Mouse (Mus musculus) lung, postnatal 0 days (tissue): Measurements from ENCODE around the gene C130050O18Rik. TPM values are rescaled to one million over a fixed set of nuclear protein-coding genes. Genes with fewer than 3 reads are reported as not detected.

Source experiments
- ATAC-seq: fragments of 200-750 bp; cut with Nextera tagmentation; 2 replicates; pipeline ENCODE4 v1.8.0; 2017; ENCODE audit warnings: moderate library complexity
- DNase-seq: peaks from one replicate; pipeline ENCODE4 v3.0.0-alpha.2; 2016; ENCODE audit warnings: low spot score
- H3K27ac ChIP-seq: fragments of 300-500 bp; sonication (generic); 2 replicates; pipeline ENCODE4 v1.5.1; 2014; ENCODE audit warnings: antibody characterized with exemption, mild to moderate bottlenecking, low read length, mixed read lengths
- H3K27me3 ChIP-seq: fragments of 300-500 bp; sonication (generic); replicated peaks from 2 replicates; pipeline ENCODE4 v1.6.1; 2014; ENCODE audit warnings: low read length, mixed read lengths; ENCODE audit not compliant: insufficient read depth
- H3K36me3 ChIP-seq: fragments of 300-500 bp; sonication (generic); 2 replicates; pipeline ENCODE4 v1.6.1; 2014; ENCODE audit warnings: low read length, mixed read lengths; ENCODE audit not compliant: insufficient read depth
- H3K4me1 ChIP-seq: fragments of 300-500 bp; sonication (generic); 2 replicates; pipeline ENCODE4 v1.6.1; 2014; ENCODE audit warnings: antibody characterized with exemption, low read depth, low read length, mixed read lengths; ENCODE audit not compliant: insufficient read depth
- H3K4me2 ChIP-seq: fragments of 300-500 bp; sonication (generic); replicated peaks from 2 replicates; pipeline ENCODE4 v1.6.1; 2014; ENCODE audit warnings: low read depth, mild to moderate bottlenecking, low read length, moderate library complexity, mixed read lengths
- H3K4me3 ChIP-seq: fragments of 300-500 bp; sonication (generic); 2 replicates; pipeline ENCODE4 v1.5.1; 2014; ENCODE audit warnings: low read depth, low read length
- H3K9ac ChIP-seq: fragments of 300-500 bp; sonication (generic); replicated peaks from 2 replicates; pipeline ENCODE4 v1.6.1; 2014; ENCODE audit warnings: low read depth, mild to moderate bottlenecking
- H3K9me3 ChIP-seq: fragments of 300-500 bp; sonication (generic); 2 replicates; pipeline ENCODE4 v1.6.1; 2016; ENCODE audit warnings: low read length, mixed read lengths
- CTCF ChIP-seq: IDR thresholded peaks from 2 replicates; pipeline ENCODE4 v1.5.1; 2016; ENCODE audit warnings: antibody characterized with exemption, mild to moderate bottlenecking
- EP300 ChIP-seq: IDR thresholded peaks from 2 replicates; pipeline ENCODE4 v1.6.1; 2016; ENCODE audit warnings: antibody characterized with exemption, mild to moderate bottlenecking, control low read depth
- WGBS: fragments of 180-500 bp; shearing (Covaris S2); extraction: QIAGEN DNeasy Blood & Tissue Kit; methylation state at CpG from one replicate; pipeline ENCODE4 v1.1.7; 2014; 5-methylcytosine and 5-hydroxymethylcytosine counted together
- polyA plus RNA-seq: library from polyadenylated mRNA; unstranded; fragments of >200 nt; fragmentation: Nextera tagmentation; extraction: Ambion mirVana; gene quantifications from 2 replicates; pipeline ENCODE4 v1.2.1, GENCODE M21; 2015

The C130050O18Rik gene
- polyA plus RNA-seq, 1 experiment from 2014 or later, result 3.3 TPM

GRCm38 (mm10) chr5:139410056-139410455, 5.0 kb downstream of the C130050O18Rik start:
- Histone ChIP-seq H3K27me3 (no peaks in the 10 kb centered on the region), H3K27ac (no peak overlapping the region), H3K9me3 (no peaks in the 10 kb centered on the region), H3K4me3 (no peak overlapping the region), H3K9ac (no peak overlapping the region), H3K4me1 (no peaks in the 10 kb centered on the region), H3K4me2 (no peak overlapping the region), H3K36me3 (no peaks in the 10 kb centered on the region)
- DNase-seq (no peak), ATAC-seq (no peak)
- TF ChIP-seq EP300, result no peak
- TF ChIP-seq CTCF, result no peak
- WGBS, result 86% methylated on average over 4 of the region's 4 CpGs

- no peaks in the 10 kb centered on the region for H3K27me3 ChIP-seq
- H3K27ac ChIP-seq, result no peak overlapping the region
- ATAC-seq (no peak), DNase-seq (no peak)
- WGBS, result 92% methylated on average over 6 of the region's 6 CpGs
- TF ChIP-seq EP300 (no peak), CTCF (no peak)
- no peak overlapping the region for H3K9ac ChIP-seq
- no peak overlapping the region for H3K4me3 ChIP-seq
- H3K4me2 ChIP-seq, result no peak overlapping the region
- no peaks in the 10 kb centered on the region for H3K4me1 ChIP-seq
- H3K9me3 ChIP-seq, result no peaks in the 10 kb centered on the region
- H3K36me3 ChIP-seq, result no peaks in the 10 kb centered on the region
Measured at GRCm38 (mm10) chr5:139411117-139411516, 6.0 kb downstream of the C130050O18Rik start.

- peak; percentile 60 for DNase-seq
Measured at GRCm38 (mm10) chr5:139411665-139412314, 6.7 kb downstream of the C130050O18Rik start.

GRCm38 (mm10) chr5:139413545-139413944, 8.5 kb downstream of the C130050O18Rik start:
- TF ChIP-seq EP300 (no peak), CTCF (no peak)

More at GRCm38 (mm10) chr5:139411665-139412314, 6.7 kb downstream of the C130050O18Rik start:
- no peak overlapping the region for H3K9ac ChIP-seq
- no peaks in the 10 kb centered on the region for H3K4me1 ChIP-seq
- H3K9me3 ChIP-seq, result no peaks in the 10 kb centered on the region
- 60% methylated on average over 15 of the region's 15 CpGs for WGBS
- no peak for ATAC-seq
- no peaks in the 10 kb centered on the region for H3K27me3 ChIP-seq
- no peaks in the 10 kb centered on the region for H3K36me3 ChIP-seq
- H3K4me2 ChIP-seq, result no peak overlapping the region
- TF ChIP-seq EP300 (no peak), CTCF (no peak)
- no peak overlapping the region for H3K4me3 ChIP-seq
- no peak overlapping the region for H3K27ac ChIP-seq

GRCm38 (mm10) chr5:139415001-139415400, 9.9 kb downstream of the C130050O18Rik start:
- no peak overlapping the region for H3K27ac ChIP-seq
- WGBS, result 84% methylated on average over 5 of the region's 5 CpGs
- TF ChIP-seq EP300, result no peak
- TF ChIP-seq CTCF, result no peak
- H3K4me2 ChIP-seq, result no peak overlapping the region
- no peak for DNase-seq
- H3K9me3 ChIP-seq, result no peaks in the 10 kb centered on the region
- no peak for ATAC-seq
- no peaks in the 10 kb centered on the region for H3K27me3 ChIP-seq
- no peak overlapping the region for H3K4me3 ChIP-seq
- H3K9ac ChIP-seq, result no peak overlapping the region
- H3K4me1 ChIP-seq, result peaks cover 5% of the 10 kb centered on the region; the same call in 1 of the 2 replicates
- no peaks in the 10 kb centered on the region for H3K36me3 ChIP-seq

More at GRCm38 (mm10) chr5:139413545-139413944, 8.5 kb downstream of the C130050O18Rik start:
- DNase-seq (no peak), ATAC-seq (no peak)
- 91% methylated on average over 4 of the region's 4 CpGs for WGBS
- Histone ChIP-seq H3K27me3 (no peaks in the 10 kb centered on the region), H3K36me3 (no peaks in the 10 kb centered on the region), H3K4me2 (no peak overlapping the region), H3K9ac (no peak overlapping the region), H3K4me1 (peaks cover 1% of the 10 kb centered on the region; the same call in 1 of the 2 replicates), H3K9me3 (no peaks in the 10 kb centered on the region), H3K4me3 (no peak overlapping the region), H3K27ac (no peak overlapping the region)

- no peak for DNase-seq
- Histone ChIP-seq H3K4me3 (no peak overlapping the region), H3K36me3 (no peaks in the 10 kb centered on the region), H3K27ac (no peak overlapping the region), H3K4me1 (peaks cover 5% of the 10 kb centered on the region; the same call in 1 of the 2 replicates), H3K9me3 (no peaks in the 10 kb centered on the region), H3K27me3 (no peaks in the 10 kb centered on the region), H3K9ac (no peak overlapping the region), H3K4me2 (no peak overlapping the region)
- ATAC-seq, result no peak
- WGBS, result 92% methylated on average over 4 of the region's 4 CpGs
- TF ChIP-seq CTCF (peak; percentile 59), EP300 (no peak)
Measured at GRCm38 (mm10) chr5:139416942-139417341, 11.9 kb downstream of the C130050O18Rik start.
